Mouse (Mus musculus) cerebellum, adult 2 months (tissue): ENCODE measurements around the gene Gm13272. TPM values are rescaled to one million over a fixed set of nuclear protein-coding genes. Genes with fewer than 3 reads are reported as not detected.
"Not testable (repeated sequence)": the region's sequence is repeated elsewhere in the genome, so short reads cannot be mapped to it uniquely, and the experiment has no call there.

ENCODE experiments used
- DNase-seq, 2 experiments: peaks; one replicate each; pipeline ENCODE4 v3.0.0; 2021
- H3K27ac ChIP-seq: fragments of 200-500 bp; 2 replicates; pipeline ENCODE4 v1.5.1; 2012; ENCODE audit warnings: low read length, control low read depth, inconsistent platforms; ENCODE audit not compliant: insufficient read depth
- H3K27me3 ChIP-seq: fragments of 200-500 bp; 2 replicates; pipeline ENCODE4 v1.6.1; 2012; ENCODE audit warnings: inconsistent platforms, mild to moderate bottlenecking, low read length, moderate library complexity; ENCODE audit not compliant: control insufficient read depth, insufficient read depth
- H3K4me1 ChIP-seq: fragments of 200-500 bp; 2 replicates; pipeline ENCODE4 v1.6.1; 2011; ENCODE audit warnings: low read length; ENCODE audit not compliant: control insufficient read depth, insufficient read depth
- H3K4me3 ChIP-seq: fragments of 200-500 bp; replicated peaks from 2 replicates; pipeline ENCODE3; 2011; ENCODE audit warnings: mild to moderate bottlenecking, low read depth, low read length, control low read depth; ENCODE audit not compliant: insufficient read depth
- CTCF ChIP-seq: fragments of 200-500 bp; IDR thresholded peaks from 2 replicates; pipeline ENCODE4 v1.5.1; 2011; ENCODE audit warnings: low read depth, mild to moderate bottlenecking, control low read depth, low read length, moderate library complexity, borderline replicate concordance; ENCODE audit not compliant: insufficient read depth
- POLR2A ChIP-seq: fragments of 200-500 bp; IDR thresholded peaks from 2 replicates; pipeline ENCODE4 v1.6.1; 2011; ENCODE audit warnings: low read length, control low read depth, borderline replicate concordance; ENCODE audit not compliant: insufficient read depth
- WGBS: fragments of 180-500 bp; shearing (Covaris S2); methylation state at CpG from one replicate; pipeline ENCODE4 v1.1.7; 2018; 5-methylcytosine and 5-hydroxymethylcytosine counted together
- polyA plus RNA-seq: library from polyadenylated mRNA; depleted of rRNA; stranded (reverse); fragments of >200 nt; gene quantifications from 2 replicates; pipeline ENCODE4 v1.2.3, GENCODE M21; 2012; rRNA removed

Gm13272 gene
- polyA plus RNA-seq: not detected in 2 replicates

GRCm38 (mm10) chr4:88779550-88779949, at the start of gene Gm13272:
TSS of gene Gm13272 (plus strand) at chr4:88779850.
- H3K4me3 ChIP-seq, H3K27ac ChIP-seq, DNase-seq, H3K27me3 ChIP-seq, H3K4me1 ChIP-seq: not testable (repeated sequence)
- WGBS: no CpG with 5 or more reads among the region's 29 CpGs

GRCm38 (mm10) chr4:88738480-88738879, 41.2 kb upstream of the Gm13272 start:
- 5% methylated on average over 2 of the region's 2 CpGs for WGBS
- TF ChIP-seq CTCF: peak; percentile 81
- no peak for TF ChIP-seq POLR2A
- H3K4me3 ChIP-seq: no peak overlapping the region
- no peaks in the 10 kb centered on the region for H3K27me3 ChIP-seq
- peak in 1 of 2 experiments; percentile 64 for DNase-seq
- no peak overlapping the region for H3K27ac ChIP-seq
- H3K4me1 ChIP-seq: no peaks in the 10 kb centered on the region

- TF ChIP-seq CTCF (no peak), POLR2A (no peak)
- H3K4me1 ChIP-seq: no peaks in the 10 kb centered on the region
- no peak for DNase-seq
- WGBS: 87% methylated on average over 6 of the region's 6 CpGs
- no peak overlapping the region for H3K27ac ChIP-seq
- no peak overlapping the region for H3K4me3 ChIP-seq
- no peaks in the 10 kb centered on the region for H3K27me3 ChIP-seq
Observed at GRCm38 (mm10) chr4:88739036-88739435, 40.6 kb upstream of the Gm13272 start.

GRCm38 (mm10) chr4:88741426-88741825, 38.2 kb upstream of the Gm13272 start:
- DNase-seq: no peak
- Histone ChIP-seq H3K27ac (no peak overlapping the region), H3K4me3 (no peak overlapping the region), H3K4me1 (no peaks in the 10 kb centered on the region), H3K27me3 (no peaks in the 10 kb centered on the region)
- 89% methylated on average over 4 of the region's 4 CpGs for WGBS
- no peak for TF ChIP-seq POLR2A
- no peak for TF ChIP-seq CTCF

GRCm38 (mm10) chr4:88742771-88743371, 36.8 kb upstream of the Gm13272 start:
- Histone ChIP-seq H3K4me3 (no peak overlapping the region), H3K27ac (no peak overlapping the region), H3K27me3 (no peaks in the 10 kb centered on the region), H3K4me1 (no peaks in the 10 kb centered on the region)
- TF ChIP-seq POLR2A (no peak), CTCF (no peak)
- DNase-seq: no peak
- WGBS: 74% methylated on average over 7 of the region's 7 CpGs

- Histone ChIP-seq H3K4me1 (no peaks in the 10 kb centered on the region), H3K4me3 (no peak overlapping the region), H3K27ac (no peak overlapping the region), H3K27me3 (no peaks in the 10 kb centered on the region)
- TF ChIP-seq CTCF (peak; percentile 44; the same call in 1 of the 2 replicates), POLR2A (no peak)
- no peak for DNase-seq
- WGBS: 59% methylated on average over 3 of the region's 3 CpGs
Observed at GRCm38 (mm10) chr4:88744207-88744606, 35.4 kb upstream of the Gm13272 start.

GRCm38 (mm10) chr4:88749926-88750325, 29.7 kb upstream of the Gm13272 start:
- 33% methylated on average over 6 of the region's 6 CpGs for WGBS
- Histone ChIP-seq H3K27ac (no peak overlapping the region), H3K4me3 (no peak overlapping the region), H3K4me1 (no peaks in the 10 kb centered on the region), H3K27me3 (no peaks in the 10 kb centered on the region)
- no peak for DNase-seq
- no peak for TF ChIP-seq CTCF
- no peak for TF ChIP-seq POLR2A

- peak; percentile 77 to 80 for DNase-seq
- not testable (repeated sequence) for H3K4me1 ChIP-seq, H3K4me3 ChIP-seq, H3K27me3 ChIP-seq, H3K27ac ChIP-seq
- WGBS: 84% methylated on average over 15 of the region's 15 CpGs
Observed at GRCm38 (mm10) chr4:88754818-88755340, 24.8 kb upstream of the Gm13272 start, which contains the start of gene Gm13271. TSS of gene Gm13271 (plus strand) at chr4:88754868.

- peak overlapping the region; percentile 70 for H3K4me3 ChIP-seq
- 9% methylated on average over 28 of the region's 31 CpGs for WGBS
- H3K27me3 ChIP-seq, H3K4me1 ChIP-seq: not testable (repeated sequence)
- DNase-seq: peak; percentile 17 to 25
- H3K27ac ChIP-seq: peak overlapping the region; percentile 41; the same call in 1 of the 2 replicates
Observed at GRCm38 (mm10) chr4:88756581-88757513, 22.8 kb upstream of the Gm13272 start.
